Mouse (Mus musculus) liver, adult 2 months (tissue): ENCODE measurements around the gene Iqgap2. TPM values are rescaled to one million over a fixed set of nuclear protein-coding genes. Genes with fewer than 3 reads are reported as not detected.

ENCODE experiments used
- DNase-seq: peaks from one replicate; pipeline ENCODE4 v3.0.0-alpha.2; 2011; ENCODE audit warnings: low read depth, low spot score; ENCODE audit errors: extremely low read depth
- H3K27ac ChIP-seq: fragments of 200-500 bp; replicated peaks from 2 replicates; pipeline ENCODE4 v1.5.1; 2012; ENCODE audit warnings: low read depth, mild to moderate bottlenecking, control low read depth, inconsistent platforms, low read length; ENCODE audit not compliant: insufficient read depth
- H3K27me3 ChIP-seq: fragments of 200-500 bp; 2 replicates; pipeline ENCODE4 v1.6.1; 2012; ENCODE audit warnings: mild to moderate bottlenecking, moderate library complexity, low read length, inconsistent platforms; ENCODE audit not compliant: control insufficient read depth, insufficient read depth
- H3K36me3 ChIP-seq: fragments of 200-500 bp; 2 replicates; pipeline ENCODE4 v1.6.1; 2012; ENCODE audit warnings: low read length, inconsistent platforms; ENCODE audit not compliant: control insufficient read depth, insufficient read depth
- H3K4me1 ChIP-seq: fragments of 200-500 bp; 2 replicates; pipeline ENCODE4 v1.6.1; 2011; ENCODE audit warnings: low read length; ENCODE audit not compliant: control insufficient read depth, insufficient read depth
- H3K4me3 ChIP-seq: fragments of 200-500 bp; 2 replicates; pipeline ENCODE4 v1.5.1; 2011; ENCODE audit warnings: low read depth, mild to moderate bottlenecking, control low read depth, low read length, moderate library complexity; ENCODE audit not compliant: insufficient read depth
- H3K79me2 ChIP-seq: fragments of 200-500 bp; 2 replicates; pipeline ENCODE4 v1.6.1; 2012; ENCODE audit warnings: inconsistent platforms, mild to moderate bottlenecking, low read length, moderate library complexity; ENCODE audit not compliant: control insufficient read depth, insufficient read depth
- H3K9ac ChIP-seq: fragments of 200-500 bp; 2 replicates; pipeline ENCODE4 v1.6.1; 2012; ENCODE audit warnings: low read depth, mild to moderate bottlenecking, control low read depth, inconsistent platforms, low read length
- CTCF ChIP-seq: fragments of 200-500 bp; IDR thresholded peaks from 2 replicates; pipeline ENCODE4 v1.5.1; 2011; ENCODE audit warnings: low read depth, low read length, control low read depth
- POLR2A ChIP-seq: fragments of 200-500 bp; IDR thresholded peaks from 2 replicates; pipeline ENCODE4 v1.6.1; 2011; ENCODE audit warnings: low read length, control low read depth; ENCODE audit not compliant: insufficient read depth; ENCODE audit errors: extremely low read depth
- WGBS: fragments of 180-500 bp; shearing (Covaris S2); methylation state at CpG from one replicate; pipeline ENCODE4 v1.1.7; 2018; 5-methylcytosine and 5-hydroxymethylcytosine counted together
- polyA plus RNA-seq: library from polyadenylated mRNA; depleted of rRNA; stranded (reverse); fragments of >200 nt; gene quantifications from 2 replicates; pipeline ENCODE4 v1.2.3, GENCODE M21; 2012; rRNA removed
- total RNA-seq: library from RNA; depleted of rRNA; stranded (reverse); fragments of >200 nt; gene quantifications from 2 replicates; pipeline ENCODE4 v1.2.3, GENCODE M21; 2014; rRNA removed

Gene Iqgap2
- total and polyA plus RNA-seq, 2 experiments, result 21.4 to 189 TPM

- Histone ChIP-seq H3K27ac (no peak overlapping the region), H3K79me2 (no peaks in the 10 kb centered on the region), H3K36me3 (no peaks in the 10 kb centered on the region), H3K4me1 (no peaks in the 10 kb centered on the region), H3K4me3 (no peak overlapping the region), H3K9ac (no peak overlapping the region), H3K27me3 (no peaks in the 10 kb centered on the region)
- TF ChIP-seq CTCF, result no peak
- no peak for TF ChIP-seq POLR2A
- DNase-seq, result no peak
- 78% methylated on average over 1 of the region's 1 CpGs for whole genome bisulfite sequencing
Measured at GRCm38 (mm10) chr13:95581850-95582249, 309.9 kb downstream of the Iqgap2 start.

- no peak for DNase-seq
- WGBS, result 93% methylated on average over 5 of the region's 5 CpGs
- Histone ChIP-seq H3K27ac (no peak overlapping the region), H3K4me3 (no peak overlapping the region), H3K36me3 (no peaks in the 10 kb centered on the region), H3K4me1 (no peaks in the 10 kb centered on the region), H3K27me3 (no peaks in the 10 kb centered on the region), H3K9ac (no peak overlapping the region), H3K79me2 (no peaks in the 10 kb centered on the region)
- TF ChIP-seq CTCF (no peak), POLR2A (no peak)
Measured at GRCm38 (mm10) chr13:95578016-95578697, 313.6 kb downstream of the Iqgap2 start.

Other genes with a start within 250 kb of the Iqgap2 start
- gene F2rl2, start 195.1 kb downstream of the Iqgap2 start, total RNA-seq, result 0.07 TPM in 1 of 2 replicates, not detected in the other
- gene F2rl2, start 195.1 kb downstream of the Iqgap2 start, polyA plus RNA-seq, result 0.06 and 0.15 TPM in 2 replicates
- 0.94 and 1.4 TPM in 2 replicates for gene Gm20075, start 189.5 kb upstream of the Iqgap2 start, total RNA-seq
- 1.0 TPM in 1 of 2 replicates, not detected in the other for gene Gm20075, start 189.5 kb upstream of the Iqgap2 start, polyA plus RNA-seq
- gene Gm17190, start 190.1 kb upstream of the Iqgap2 start, total RNA-seq, result not detected in 2 replicates
- gene Gm17190, start 190.1 kb upstream of the Iqgap2 start, polyA plus RNA-seq, result not detected in 2 replicates
- gene Sv2c, start 240.7 kb upstream of the Iqgap2 start, total RNA-seq, result under 0.01 and 0.09 TPM in 2 replicates
- 0.02 and 0.13 TPM in 2 replicates for gene Sv2c, start 240.7 kb upstream of the Iqgap2 start, polyA plus RNA-seq